Mouse (Mus musculus) stomach, adult 2 months (tissue): ENCODE results near the gene Vmn1r39. TPM values are rescaled to one million over a fixed set of nuclear protein-coding genes. Genes with fewer than 3 reads are reported as not detected.

ENCODE experiments used
- polyA plus RNA-seq: library from polyadenylated mRNA; depleted of rRNA; stranded (reverse); fragments of >200 nt; gene quantifications from 2 replicates; pipeline ENCODE4 v1.2.3, GENCODE M21; 2012; rRNA removed

The Vmn1r39 gene
- polyA plus RNA-seq = not detected in 2 replicates

GRCm38 (mm10) chr6:66810509-66810908, at the start of gene Vmn1r39:
Gene Vmn1r39, minus strand, starts transcription at chr6:66810609.

GRCm38 (mm10) chr6:66782527-66782926, 27.9 kb downstream of the Vmn1r39 start, which contains the start of gene Vmn1r38:
Gene Vmn1r38, minus strand, starts transcription at chr6:66782627.

Other genes with a start within 250 kb of the Vmn1r39 start
- not detected in 2 replicates for gene Vmn1r33, start 192.3 kb downstream of the Vmn1r39 start, polyA plus RNA-seq
- not detected in 2 replicates for gene Vmn1r34, start 166.7 kb downstream of the Vmn1r39 start, polyA plus RNA-seq
- not detected in 2 replicates for gene Vmn1r35, start 124.7 kb downstream of the Vmn1r39 start, polyA plus RNA-seq
- gene Vmn1r36, start 91.4 kb downstream of the Vmn1r39 start, polyA plus RNA-seq = not detected in 2 replicates
- not detected in 2 replicates for gene Vmn1r37, start 81.2 kb downstream of the Vmn1r39 start, polyA plus RNA-seq
- gene Vmn1r38, start 28.0 kb downstream of the Vmn1r39 start, polyA plus RNA-seq = not detected in 2 replicates
- gene Gng12, start 85.8 kb upstream of the Vmn1r39 start, polyA plus RNA-seq = 7.8 and 9.7 TPM in 2 replicates
- gene Gadd45a, start 226.8 kb upstream of the Vmn1r39 start, polyA plus RNA-seq = 20.2 and 34.3 TPM in 2 replicates